Mouse (Mus musculus) liver, adult 2 months (tissue): Measurements from ENCODE around the gene Sit1.

Experiments used
- CTCF ChIP-seq: fragments of 200-500 bp; IDR thresholded peaks from 2 replicates; pipeline ENCODE4 v1.5.1; 2011; ENCODE audit warnings: low read depth, low read length, control low read depth
- POLR2A ChIP-seq: fragments of 200-500 bp; IDR thresholded peaks from 2 replicates; pipeline ENCODE4 v1.6.1; 2011; ENCODE audit warnings: low read length, control low read depth; ENCODE audit not compliant: insufficient read depth; ENCODE audit errors: extremely low read depth

- no peak for TF ChIP-seq CTCF
- no peak for TF ChIP-seq POLR2A
These were observed 5.0 kb downstream of the Sit1 start for GRCm38 (mm10) chr4:43478534-43478858.
